Mouse (Mus musculus): ENCODE data around the gene Tex44.

- TF ChIP-seq CTCF (IDR thresholded peaks at IDR 0.05; ENCODE audit: control insufficient read depth, insufficient read depth, insufficient read length) (no peak), MAX (IDR thresholded peaks at IDR 0.05) (no peak)
Observed at GRCm38 (mm10) chr1:86395897-86396296, 30.2 kb upstream of the Tex44 start.
